Mouse (Mus musculus) frontal cortex, postnatal 36 days (tissue): Measurements from ENCODE around the gene Obsl1.
A peak's percentile ranks its signal among the peaks of the same experiment; 100 is the strongest.

Source experiments
- DNase-seq, 2 experiments: peaks; one replicate each; pipeline ENCODE4 v3.0.0; 2022; ENCODE audit warnings: low spot score in 2 of 2

Obsl1 gene

DNA sequence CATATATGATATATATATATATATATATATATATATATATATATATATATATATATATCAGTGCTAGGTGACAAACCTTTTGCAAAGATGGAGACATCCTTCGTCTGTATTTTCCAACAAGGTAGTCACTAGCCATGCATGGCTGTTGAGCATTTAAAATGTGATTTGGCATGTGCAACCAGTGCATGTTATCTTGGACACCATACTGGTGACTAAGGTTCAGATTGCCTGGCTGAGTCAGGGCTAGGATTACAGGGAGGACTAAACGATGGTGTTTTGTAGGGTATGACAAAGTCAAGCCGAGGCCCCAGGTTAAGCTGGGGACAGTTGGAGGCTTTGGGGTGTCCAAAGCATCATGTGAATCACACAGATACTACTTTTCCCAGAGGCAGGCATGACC lies 50.8 kb downstream of the Obsl1 start:
- no peak for DNase-seq

DNA sequence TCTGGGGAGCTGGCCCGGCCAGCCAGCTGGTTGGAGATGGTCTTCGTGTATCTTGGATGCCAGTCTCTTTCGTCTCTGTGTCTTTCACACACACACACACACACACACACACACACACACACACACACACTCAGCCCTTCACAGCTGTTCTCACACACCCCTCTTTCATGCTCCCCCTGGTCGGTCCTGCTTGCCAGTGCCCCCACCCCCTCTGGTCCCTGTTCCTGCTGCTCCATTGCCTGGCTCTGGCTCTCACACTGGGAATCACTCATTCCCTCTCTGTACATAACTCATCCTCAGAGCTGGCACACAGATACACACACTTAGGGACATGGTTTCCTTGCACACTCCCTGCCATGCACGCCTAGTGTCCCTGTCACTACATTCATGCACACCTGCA lies 54.4 kb downstream of the Obsl1 start:
- no peak for DNase-seq

DNA sequence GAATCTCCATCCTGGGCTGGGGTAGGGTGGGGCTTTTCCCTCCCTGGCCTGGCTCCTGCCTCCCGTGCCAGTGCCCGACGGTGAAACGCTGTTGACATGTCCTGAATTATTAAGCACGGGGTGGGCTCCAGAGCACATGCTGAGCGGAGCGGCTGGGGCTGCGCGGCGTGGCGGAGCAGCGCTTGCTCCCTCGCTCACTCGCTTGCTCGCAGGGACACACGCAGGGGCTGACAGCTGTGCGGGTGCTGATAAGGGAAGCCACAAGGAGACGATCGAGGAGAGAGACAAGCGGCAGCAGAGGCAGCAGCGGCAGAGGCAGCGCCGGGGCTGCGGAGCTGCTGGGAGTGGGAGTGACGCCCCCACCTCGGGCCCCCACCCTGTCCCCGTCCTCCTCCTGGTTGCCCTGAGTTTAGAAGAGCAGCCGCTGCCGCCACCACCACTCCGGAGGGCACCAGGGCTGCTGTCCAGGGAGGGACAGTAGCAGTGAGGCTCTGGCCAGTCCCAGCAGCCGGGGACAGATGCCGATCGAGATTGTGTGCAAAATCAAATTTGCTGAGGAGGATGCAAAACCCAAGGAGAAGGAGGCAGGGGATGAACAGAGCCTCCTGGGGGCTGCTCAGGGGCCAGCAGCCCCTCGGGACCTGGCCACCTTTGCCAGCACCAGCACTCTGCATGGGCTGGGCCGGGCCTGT lies 55.8 kb downstream of the Obsl1 start, which contains the start of gene Asic4:
Gene Asic4, plus strand, starts transcription at position 123 of the 692 bp plus-strand sequence.
- no peak for DNase-seq

DNA sequence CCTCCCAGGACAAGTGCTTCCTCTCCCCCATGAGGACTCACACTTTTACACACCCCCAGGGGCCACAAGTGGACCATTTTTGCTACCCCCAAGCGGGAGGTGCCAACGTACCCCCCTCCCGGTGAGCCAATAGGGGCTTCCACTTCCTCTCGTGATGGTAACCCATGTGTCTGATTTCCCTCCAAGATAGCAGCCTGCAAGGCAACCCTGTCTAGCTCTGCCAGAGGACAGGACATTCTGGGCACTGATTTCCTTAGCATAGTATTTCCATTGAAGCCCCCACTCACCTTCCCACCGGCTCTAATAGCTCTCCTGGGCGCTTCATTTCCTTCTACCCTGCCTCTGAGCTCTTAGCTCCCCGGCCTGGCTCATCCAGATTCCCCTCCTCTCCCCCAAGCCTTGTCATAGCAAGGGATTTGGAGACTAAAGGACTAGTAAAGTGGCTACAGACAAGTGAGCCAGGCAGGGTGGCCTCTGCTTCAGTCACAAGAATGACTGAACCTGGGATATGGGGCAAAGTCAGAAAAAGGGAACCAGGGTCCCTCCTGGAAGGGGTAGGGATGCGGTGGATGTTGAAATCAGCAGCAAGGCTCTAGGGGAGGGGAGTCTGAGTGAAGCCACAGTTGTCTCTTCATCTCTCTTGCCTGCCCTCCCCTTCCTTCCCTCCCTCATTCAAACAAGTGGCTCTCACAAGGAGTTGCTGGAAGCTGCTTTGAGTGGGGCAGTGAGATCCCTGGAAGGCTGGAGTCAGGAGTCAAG lies 56.7 kb downstream of the Obsl1 start:
- DNase-seq, result no peak

DNA sequence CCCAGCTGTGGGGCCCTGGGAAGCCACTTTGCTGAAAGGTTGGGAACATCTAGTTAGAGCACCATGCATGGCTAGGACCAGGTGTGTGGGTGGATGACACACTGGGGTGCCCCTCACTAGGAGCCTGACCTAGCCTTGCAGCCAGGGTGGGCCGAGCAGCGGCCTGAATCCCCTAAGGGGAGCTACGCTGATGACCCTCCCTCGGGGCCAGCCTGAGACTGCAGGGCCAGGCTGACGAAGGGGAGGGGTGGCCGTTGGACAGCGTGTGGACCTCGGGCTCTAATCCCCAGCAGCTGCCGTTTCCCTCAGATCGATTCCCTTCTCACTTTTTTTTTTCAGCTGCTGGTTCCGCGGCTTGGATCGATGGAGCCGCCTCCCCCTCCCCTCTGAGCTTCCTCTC lies 57.3 kb downstream of the Obsl1 start:
- DNase-seq, result no peak

DNA sequence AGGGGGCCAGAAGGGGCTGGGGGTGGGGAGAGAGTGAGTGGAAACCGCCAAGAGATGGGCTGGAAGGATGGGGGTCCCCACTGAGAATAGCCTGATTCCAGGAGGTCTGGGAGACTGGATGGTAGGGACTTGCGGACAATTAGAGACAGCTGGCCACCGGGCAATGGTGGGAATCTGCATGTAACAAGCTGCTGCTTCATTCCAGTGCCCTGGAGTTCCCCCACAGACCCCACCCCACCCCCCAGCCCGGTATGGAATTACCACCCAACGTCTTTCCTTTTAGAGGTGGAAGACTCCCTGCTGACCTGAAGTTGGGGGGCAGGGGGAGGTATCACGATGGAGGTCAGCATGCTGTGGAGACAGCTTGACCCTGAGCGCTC lies 58.2 kb downstream of the Obsl1 start:
- DNase-seq, result no peak

DNA sequence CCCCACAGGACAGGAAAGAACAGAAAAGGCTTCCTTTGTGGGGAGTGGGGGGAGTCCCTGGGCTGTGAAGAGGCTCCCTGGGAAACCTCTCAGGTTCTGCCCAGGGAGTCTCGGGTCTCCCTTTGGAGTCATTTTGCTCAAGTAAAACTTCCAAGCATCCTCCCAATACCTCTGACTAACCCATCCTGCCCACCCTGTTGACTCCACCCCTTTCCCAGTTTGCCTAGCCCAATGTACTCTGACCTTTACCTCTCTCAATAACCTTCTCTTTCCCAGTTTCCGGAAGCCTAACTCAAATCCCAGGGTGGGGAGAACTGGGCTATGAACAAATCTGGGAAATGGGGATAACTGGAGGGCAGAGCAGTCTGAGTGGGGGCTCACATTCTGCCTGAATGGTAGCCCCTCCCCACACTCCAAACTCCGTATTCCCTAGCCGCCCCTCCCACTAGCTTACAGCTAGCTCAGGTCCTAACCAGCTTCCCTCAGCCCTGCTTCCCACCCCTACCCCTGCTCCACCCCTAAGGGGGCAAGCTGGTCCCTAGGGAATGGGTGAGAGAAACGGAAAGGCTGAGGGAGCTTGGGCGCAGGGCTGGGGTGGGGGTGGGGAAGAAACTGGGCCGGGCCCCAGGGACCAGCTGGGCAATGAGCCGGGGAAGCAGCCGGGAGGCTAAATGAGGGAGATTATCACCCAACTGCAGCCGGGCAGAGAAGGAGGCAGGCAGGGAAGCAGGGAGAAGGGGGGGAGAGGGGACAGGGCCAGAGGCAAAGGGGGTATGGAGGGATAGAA lies 58.8 kb downstream of the Obsl1 start:
- DNase-seq, result no peak

DNA sequence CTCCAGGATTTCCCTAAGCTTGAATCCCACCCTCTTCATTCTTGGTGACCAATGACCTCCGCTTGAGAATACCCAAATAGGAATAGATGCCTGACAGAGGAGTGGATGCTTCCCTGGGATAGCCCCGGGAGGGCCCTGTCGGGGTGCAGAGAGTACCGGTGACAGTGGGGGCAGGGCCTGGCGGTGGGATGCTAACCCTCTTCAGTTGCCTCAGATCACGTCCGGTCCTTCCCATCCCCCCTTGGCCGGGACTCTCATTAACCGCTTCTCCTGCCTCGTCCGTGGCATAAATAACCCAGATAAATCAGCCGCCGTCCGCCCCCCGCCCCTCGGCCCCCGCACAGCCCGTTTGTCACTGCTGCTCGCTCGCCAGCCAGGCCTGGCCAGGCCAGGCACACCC lies 59.6 kb downstream of the Obsl1 start:
- DNase-seq, result no peak

DNA sequence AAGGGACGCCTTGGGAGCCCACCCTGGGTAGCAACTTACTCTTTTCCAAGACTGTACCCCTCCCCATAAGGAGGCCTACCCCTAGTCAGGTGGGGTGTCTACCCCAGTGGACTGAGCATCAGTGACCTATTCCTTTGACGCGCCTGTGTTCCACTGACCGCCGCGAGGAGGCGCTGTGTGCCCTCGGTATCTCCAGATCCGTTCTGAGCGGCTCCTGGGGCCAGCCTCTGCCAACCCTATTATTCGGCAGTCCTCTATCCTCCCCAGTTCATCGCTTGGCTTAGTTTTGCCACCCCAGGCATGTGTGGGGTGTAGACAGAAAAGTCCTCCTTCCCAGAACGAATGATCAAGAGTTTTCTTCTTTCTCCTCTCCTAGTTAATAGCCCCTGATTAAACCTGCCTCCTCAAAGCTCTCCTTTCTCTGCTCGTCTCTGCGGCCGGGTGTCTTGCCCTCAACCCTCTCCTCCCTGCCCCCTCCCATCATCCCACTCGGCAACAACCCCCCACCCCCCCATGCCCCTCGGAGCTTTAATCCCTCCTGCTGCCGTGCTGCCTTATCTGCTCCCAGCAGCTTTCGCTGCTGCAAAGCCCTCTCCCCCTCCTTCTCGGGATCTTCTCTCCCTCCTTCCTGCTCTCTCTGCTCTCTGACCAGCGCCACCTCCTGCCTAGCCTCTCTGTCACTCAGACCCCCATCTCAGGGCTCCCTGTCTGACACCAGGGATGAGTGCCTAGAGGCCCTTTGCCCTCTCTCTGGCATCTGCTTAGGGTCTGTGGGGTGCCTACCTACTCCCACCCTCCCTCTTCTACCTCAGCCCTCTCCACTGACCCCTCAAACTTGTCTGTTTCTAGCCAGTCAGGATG lies 60.3 kb downstream of the Obsl1 start:
- peak; percentile 72 to 75 for DNase-seq

DNA sequence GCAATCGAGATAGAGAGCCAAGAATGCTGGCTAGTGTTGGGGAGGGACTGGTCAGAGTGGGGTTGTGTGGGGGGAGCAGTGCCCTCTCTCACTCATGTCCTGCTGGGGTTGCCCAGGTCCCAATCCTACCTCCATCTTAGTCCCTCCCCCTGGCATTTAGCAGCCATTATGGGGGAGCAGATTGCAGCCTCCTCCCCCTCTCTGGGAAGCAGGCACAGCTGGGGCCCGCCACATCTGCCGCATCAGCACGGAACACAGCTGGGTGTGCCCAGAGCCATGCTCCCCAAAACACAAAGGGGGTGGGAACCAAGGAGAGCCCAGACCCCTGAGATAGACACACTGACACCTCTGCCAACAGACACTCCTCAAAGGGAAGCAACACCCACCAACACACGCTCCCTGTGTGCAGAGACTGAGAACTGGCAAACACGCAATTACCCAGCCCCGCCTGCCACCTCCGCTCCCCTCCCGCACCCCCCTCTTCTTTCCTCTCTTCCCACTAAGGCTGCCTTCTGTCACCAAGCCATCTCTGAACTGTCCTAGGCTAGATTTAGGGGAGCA lies 61.0 kb downstream of the Obsl1 start:
- peak in 1 of 2 experiments; percentile 64 for DNase-seq

DNA sequence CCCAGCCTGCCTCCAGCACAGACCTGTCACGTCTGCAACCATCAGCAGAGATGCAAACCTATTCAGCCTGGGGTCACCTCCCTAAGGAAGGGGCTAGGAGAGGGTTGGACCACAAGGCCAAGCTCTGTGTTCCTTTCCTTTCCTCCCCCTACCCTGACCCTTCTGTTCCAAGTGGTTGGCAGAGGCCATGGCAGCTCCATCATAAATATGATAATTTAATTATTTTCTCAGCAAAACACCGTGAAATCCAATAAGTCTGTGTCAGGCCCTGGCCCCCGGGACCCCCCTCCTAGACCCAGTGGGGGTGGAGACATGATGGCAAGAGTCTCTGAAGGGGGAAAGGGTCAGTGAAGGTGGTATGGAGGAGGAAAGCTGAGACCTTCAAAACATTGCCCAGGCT lies 62.0 kb downstream of the Obsl1 start:
- no peak for DNase-seq

DNA sequence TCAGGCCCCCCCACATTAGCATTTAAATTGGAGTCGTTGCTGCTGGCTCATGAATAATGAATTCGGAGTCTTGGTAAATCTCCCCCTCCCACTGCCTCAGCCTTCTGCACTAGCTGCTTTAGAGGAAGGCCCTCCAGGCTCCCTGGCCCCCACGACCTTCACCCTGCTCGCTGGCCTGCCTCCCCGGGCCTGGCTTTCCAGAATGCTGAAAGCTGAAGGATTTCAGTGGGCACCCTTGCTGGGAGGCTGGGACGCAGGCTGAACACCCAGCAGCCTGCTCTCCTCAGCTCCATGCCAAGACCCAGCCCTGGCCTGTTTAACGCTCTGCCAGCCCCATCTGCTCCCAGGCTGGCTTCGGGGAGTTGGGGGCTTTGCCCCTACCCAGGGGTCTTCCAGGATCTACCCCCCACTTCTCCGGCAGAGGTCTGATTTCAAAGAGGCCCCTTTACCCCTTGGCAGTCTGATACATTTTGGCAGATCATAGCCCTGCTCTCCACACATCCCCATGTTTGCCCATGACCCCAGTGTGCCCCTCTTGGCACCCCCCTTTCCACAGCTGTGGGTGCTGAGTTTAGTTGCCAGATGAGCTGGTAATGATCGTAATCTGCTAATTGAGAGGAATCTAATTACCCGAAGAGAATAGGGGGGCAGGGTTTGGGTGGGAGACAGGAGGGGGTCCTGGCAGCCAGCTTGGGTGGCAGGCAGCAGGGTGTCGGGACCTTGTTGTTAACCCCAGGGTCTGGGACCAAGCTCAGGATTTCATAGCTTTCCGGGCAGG lies 62.8 kb downstream of the Obsl1 start:
- DNase-seq, result no peak

DNA sequence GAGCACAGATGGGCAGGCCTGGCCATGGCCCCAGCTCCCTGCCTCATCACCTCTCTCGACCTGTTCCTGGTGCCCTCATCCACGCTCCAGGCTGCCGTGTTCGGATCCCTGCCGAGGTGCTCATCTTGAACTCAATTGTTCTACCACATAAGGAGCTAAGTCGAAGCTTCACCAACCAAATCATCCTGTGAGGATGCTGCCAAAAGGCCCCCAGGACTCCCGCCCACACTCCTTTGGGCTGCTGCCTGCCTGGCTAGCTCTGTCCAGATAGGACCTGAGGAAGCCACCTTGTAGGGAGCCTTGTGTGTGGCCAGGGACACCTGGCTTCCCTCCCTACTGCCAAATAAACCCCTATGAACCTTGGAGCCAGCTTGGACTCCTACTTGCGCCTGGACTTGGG lies 63.4 kb downstream of the Obsl1 start:
- no peak for DNase-seq

DNA sequence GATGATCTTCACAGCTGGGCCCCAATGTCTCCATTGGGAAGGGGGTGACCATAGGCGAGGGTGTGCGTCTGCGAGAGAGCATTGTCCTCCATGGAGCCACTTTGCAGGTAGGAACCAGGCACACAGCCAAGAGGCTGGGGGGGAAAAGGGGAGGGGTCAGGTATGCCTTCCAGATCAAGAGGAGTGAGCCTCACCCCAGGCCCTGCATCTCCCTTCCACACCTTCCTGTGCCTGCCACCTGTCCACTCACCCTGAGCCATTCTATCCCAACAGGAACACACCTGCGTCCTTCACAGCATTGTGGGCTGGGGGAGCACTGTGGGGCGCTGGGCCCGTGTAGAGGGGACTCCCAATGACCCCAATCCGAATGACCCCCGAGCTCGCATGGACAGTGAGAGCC lies 64.1 kb downstream of the Obsl1 start:
- no peak for DNase-seq

DNA sequence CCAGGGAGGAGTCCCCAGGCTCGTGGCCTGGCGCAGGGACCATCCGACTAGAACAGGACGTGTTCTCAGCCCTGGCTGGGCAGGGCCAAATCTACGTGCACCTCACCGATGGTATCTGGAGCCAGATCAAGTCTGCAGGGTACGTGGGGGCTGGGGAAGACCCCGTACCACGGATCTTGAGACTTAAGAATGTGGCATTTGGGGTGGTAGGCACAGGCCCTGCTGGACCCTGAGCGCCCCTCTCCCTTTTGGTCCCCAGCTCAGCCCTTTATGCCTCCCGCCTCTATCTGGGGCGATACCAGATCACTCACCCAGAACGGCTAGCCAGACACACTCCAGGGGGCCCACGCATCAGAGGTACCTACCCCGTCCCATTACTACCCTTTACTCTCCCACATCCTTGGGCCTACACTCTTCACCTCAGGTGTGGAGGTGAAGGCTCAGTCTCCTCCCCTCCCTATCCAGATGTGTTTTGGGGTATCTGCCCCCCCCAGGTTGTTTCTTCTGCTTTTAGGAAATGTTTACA lies 64.7 kb downstream of the Obsl1 start:
- DNase-seq, result no peak

DNA sequence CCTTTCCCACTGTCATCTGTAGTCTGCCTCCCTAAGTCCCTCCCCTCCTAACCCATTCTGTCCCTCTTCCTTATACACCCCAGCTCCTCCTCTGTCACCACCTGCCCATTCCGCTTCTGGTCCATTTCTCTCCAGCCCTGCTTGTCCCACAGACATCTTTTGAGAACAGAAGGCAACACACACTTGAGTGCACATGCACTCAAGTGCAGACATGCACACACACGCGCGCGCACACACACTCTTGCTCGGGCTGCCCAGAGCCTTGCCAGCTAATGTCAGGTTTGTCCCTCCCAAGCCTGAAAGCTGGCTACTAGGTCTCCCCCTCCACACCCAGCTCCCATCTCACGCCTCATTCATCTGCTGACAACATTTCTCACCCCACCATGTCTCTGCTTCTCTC lies 65.6 kb downstream of the Obsl1 start:
- no peak for DNase-seq

DNA sequence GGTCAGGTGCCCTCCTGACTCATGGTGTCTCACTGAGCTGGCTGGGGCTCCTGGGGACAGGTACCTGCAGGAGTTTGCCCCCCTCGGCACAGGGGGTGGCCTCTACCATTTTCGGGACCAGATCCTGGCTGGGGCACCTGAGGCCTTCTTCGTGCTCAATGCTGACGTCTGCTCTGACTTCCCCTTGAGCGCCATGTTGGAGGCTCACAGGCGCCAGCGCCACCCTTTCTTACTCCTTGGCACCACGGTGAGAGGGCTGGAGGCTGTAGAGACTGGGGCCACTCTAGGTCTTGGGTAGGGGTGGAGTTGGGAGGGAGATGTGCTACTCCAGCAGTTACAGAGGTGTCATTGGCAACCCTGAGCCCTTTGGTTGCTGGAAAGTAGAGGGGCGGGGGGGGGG lies 67.5 kb downstream of the Obsl1 start:
- DNase-seq, result no peak

DNA sequence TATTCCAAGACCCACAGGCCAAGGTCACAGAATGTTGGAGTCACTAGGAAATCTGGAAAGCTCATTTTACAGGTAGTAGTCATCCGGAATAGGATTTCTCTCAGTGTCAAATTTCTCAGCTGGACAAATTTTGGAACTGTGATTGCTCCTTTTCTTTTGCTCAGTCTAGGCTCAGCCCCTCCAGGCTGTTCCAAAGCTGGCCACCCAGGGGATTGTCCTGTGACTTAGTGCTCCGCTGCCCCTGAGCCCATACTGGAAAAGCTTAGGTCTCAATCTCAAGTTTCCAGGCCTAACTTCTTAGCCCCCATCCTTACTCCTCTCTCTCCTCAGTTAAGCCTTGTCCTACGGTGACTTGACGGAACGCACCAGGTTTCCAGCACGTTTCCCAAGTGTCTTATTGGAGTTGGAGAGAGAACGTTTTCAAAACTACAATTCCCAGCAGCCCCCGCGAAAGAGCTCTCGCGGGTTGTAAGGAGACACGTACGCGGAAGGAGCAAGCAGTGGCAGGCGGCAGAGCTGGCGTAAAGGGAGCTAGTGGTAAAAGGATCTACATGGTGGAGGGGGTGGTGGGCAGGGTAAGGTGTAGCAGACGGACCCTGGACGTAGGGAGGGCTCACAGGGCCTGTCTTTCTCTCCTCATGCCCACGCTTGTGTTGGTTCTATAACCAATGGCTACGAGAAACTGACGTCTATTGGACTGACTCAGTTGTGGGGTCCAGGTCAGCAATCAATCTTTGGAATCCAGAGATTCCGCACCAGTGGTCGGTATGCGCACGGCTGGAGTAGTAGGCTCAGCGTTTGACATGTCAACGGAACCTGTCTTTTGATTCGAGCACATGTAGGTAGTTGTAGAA lies 70.5 kb downstream of the Obsl1 start, which contains the start of gene Gmppa:
Gene Gmppa, plus strand, starts transcription at position 456 of the 854 bp plus-strand sequence.
- peak; percentile 75 to 89 for DNase-seq
